Mouse (Mus musculus) neutrophil, adult 59 days (primary cell): ENCODE results near the gene Arsk. TPM values are rescaled to one million over a fixed set of nuclear protein-coding genes. Genes with fewer than 3 reads are reported as not detected.

Experiments
- total RNA-seq, 2 experiments: library from RNA; stranded (reverse); gene quantifications; 1 replicate in 1 of 2; 2 replicates in 1 of 2; pipeline ENCODE4 v1.2.4; 2023

Arsk gene
- total RNA-seq, result 1 to 10 TPM; 5.9 to 7.7 TPM

GRCm38 (mm10) chr13:76098493-76099303, at the start of gene Arsk, which contains the start of gene Ttc37:
Arsk (minus strand) TSS chr13:76098660.
Ttc37 (plus strand) TSS chr13:76098734.

GRCm38 (mm10) chr13:76056896-76057266, 41.6 kb downstream of the Arsk start, which contains the start of gene Gpr150:
Gpr150 (minus strand) TSS chr13:76056996.

DNA sequence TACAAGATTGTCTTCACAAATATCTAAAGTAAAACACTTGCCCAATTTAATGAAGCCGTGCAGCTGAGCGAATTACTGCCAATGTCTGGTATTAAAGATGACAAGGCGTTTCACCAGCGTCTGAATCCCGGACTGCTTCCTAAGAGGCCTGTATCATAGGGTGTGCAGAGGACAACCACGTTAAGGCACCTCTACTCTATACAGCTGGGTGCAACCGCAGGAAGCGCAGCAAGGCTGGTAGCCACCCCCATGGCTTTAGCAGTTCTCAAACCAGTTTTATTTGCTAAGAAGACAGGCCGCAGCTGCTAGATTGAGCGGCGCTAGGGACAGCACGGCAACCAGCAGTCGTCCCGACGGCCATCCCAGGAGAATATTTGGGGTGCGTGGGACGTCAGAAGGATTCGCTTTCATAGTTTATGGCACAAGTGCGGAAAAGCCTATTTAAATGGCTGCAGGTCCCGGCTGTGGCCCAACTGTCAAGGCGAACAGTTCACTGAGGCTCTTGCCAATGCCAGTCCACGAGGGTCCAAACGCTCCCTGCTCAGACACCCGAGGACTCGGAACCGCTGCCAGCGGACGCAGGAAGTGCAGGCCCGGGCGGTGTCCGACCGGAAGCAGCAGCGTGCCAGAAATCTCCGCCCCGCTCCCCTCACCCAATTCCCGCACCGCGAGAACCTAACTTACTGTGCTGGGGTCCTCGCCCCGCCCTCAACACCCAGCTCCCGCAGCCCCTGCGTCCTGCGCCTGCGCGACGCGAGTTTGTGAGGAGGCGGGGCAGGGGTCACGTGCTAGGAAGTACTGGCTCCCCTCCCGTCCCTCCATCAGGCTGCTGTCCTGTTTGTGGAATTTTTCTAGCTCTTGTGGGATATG, 80.3 kb downstream of the Arsk start, which contains the start of gene Rfesd:
TSS of gene Rfesd (minus strand) at position 746 of the 870 bp plus-strand sequence.

Other genes starting within 250 kb of the Arsk start
- gene Rhobtb3, start 154.7 kb downstream of the Arsk start, total RNA-seq, result 1 to 10 TPM in 1 of 2 experiments, under 1 TPM in 1; 0.51 to 1.4 TPM
- gene Spata9, start 131.5 kb downstream of the Arsk start, total RNA-seq, result not detected
- 1 to 10 TPM; 6.4 to 7.6 TPM for gene Rfesd, start 79.9 kb downstream of the Arsk start, total RNA-seq
- under 1 TPM in 1 of 2 experiments, not detected in 1; 0.16 TPM for gene Gpr150, start 41.7 kb downstream of the Arsk start, total RNA-seq
- 10 to 100 TPM in 1 of 2 experiments, 1 to 10 TPM in 1; 7.9 to 10.5 TPM for gene Ttc37, start 74 bp upstream of the Arsk start, total RNA-seq
- gene Fam81b, start 206.4 kb upstream of the Arsk start, total RNA-seq, result not detected